Mouse (Mus musculus) cortical plate, adult 2 months (tissue): ENCODE results near the gene Ephb1.

Experiments
- CTCF ChIP-seq: fragments of 200-500 bp; IDR thresholded peaks from 2 replicates; pipeline ENCODE4 v1.5.1; 2011; ENCODE audit warnings: mild to moderate bottlenecking, control low read depth, low read length; ENCODE audit not compliant: insufficient read depth; ENCODE audit errors: extremely low read depth
- POLR2A ChIP-seq: fragments of 200-500 bp; IDR thresholded peaks from 2 replicates; pipeline ENCODE4 v1.6.1; 2011; ENCODE audit warnings: mild to moderate bottlenecking, low read length, control low read depth; ENCODE audit not compliant: insufficient read depth; ENCODE audit errors: extremely low read depth

- TF ChIP-seq CTCF (0 out of 2 replicates have a peak, but pooled peaks have one; percentile 0), POLR2A (no peak)
These were observed 318.4 kb downstream of the Ephb1 start for GRCm38 (mm10) chr9:102036132-102036531.
